Mouse (Mus musculus) G1E (cell line): ENCODE data around the gene Muc5ac.

ENCODE experiments used
- CTCF ChIP-seq: IDR thresholded peaks from 2 replicates; pipeline ENCODE4 v1.5.1; 2012; ENCODE audit warnings: low read depth, low read length, inconsistent platforms, mixed read lengths
- POLR2AphosphoS5 ChIP-seq: IDR thresholded peaks from 2 replicates; pipeline ENCODE4 v1.6.1; 2012; ENCODE audit warnings: low read depth, low read length, inconsistent platforms; ENCODE audit not compliant: insufficient replicate concordance
- TAL1 ChIP-seq: conservative IDR thresholded peaks from 2 replicates; pipeline ENCODE4 v1.6.1; 2012; ENCODE audit warnings: low read depth, low read length, inconsistent platforms, mixed read lengths

DNA sequence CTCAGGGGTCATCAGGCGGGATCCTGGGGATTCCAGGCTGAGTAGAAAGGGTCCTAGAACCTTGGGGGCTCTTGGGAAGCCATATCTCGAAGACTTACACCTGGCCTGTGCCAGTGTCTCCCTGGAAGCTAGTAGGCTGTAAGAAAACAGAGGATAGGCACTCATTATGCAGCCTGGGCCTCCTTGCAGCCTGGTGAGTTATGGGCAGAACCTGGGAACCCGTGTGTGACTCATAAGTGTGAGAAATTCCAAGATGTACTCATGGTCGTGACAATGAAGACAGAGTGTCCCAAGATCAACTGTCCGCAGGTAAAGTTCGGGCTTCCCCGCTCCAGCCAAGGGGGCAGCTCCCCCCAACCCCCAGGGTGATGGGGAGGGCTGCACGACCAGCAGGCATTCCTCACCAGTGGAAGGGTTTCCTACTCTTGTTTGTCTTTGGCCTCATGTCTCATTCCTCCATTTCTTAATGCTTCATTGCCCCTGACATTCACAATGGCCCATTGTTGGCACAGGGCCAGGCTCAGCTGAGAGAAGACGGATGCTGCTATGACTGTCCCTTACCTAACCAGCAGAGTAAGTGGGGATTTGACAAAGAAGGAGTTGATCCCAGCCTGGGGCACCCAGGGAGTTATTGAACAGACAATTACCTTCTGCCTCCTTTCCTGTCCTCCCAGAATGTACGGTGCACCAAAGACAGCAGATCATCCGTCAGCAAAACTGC is 28.7 kb downstream of the Muc5ac start:
- TF ChIP-seq CTCF = no peak
- no peak for TF ChIP-seq TAL1
- TF ChIP-seq POLR2AphosphoS5 = no peak
